Mouse (Mus musculus) olfactory bulb, adult 2 months (tissue): ENCODE measurements around the gene Myrf.

Experiments used
- CTCF ChIP-seq: fragments of 200-500 bp; IDR thresholded peaks from 2 replicates; pipeline ENCODE4 v1.5.1; 2012; ENCODE audit warnings: low read depth, mild to moderate bottlenecking, low read length, moderate library complexity; ENCODE audit not compliant: insufficient read depth
- POLR2A ChIP-seq: fragments of 200-500 bp; IDR thresholded peaks from 2 replicates; pipeline ENCODE4 v1.6.1; 2012; ENCODE audit warnings: mild to moderate bottlenecking, low read depth, low read length, moderate library complexity; ENCODE audit not compliant: insufficient read depth

DNA sequence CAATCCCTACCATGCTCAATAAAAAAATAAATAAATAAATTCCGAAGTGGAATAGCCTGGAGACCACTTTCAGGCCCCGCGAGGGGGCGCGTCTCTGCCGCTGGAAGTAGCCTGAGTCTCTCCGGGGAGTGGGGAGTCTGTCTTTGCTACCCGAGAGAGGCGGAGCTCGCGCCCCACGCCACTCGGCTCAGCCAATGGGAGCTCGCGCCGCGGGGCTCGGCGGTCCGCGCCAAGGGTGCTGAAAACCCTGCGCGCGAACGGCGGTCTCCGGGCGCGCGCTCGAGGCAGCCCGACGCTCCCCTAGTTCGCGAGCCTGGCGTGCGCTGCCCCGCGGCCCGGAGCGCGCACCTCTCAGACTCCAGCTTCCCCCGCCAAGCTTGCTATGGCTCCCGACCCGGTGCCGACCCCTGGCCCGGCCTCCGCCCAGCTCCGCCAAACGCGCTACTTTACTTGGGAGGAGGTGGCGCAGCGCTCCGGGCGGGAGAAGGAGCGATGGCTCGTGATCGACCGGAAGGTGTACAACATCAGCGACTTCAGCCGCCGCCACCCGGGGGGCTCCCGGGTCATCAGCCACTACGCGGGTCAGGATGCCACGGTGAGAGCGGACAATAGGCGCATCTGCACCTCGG is 57.8 kb downstream of the Myrf start, which contains the start of gene Fads1:
- peak; percentile 45; the same call in 1 of the 2 replicates for TF ChIP-seq CTCF
- TF ChIP-seq POLR2A = peak; percentile 78
